In the genomic region with DNA sequence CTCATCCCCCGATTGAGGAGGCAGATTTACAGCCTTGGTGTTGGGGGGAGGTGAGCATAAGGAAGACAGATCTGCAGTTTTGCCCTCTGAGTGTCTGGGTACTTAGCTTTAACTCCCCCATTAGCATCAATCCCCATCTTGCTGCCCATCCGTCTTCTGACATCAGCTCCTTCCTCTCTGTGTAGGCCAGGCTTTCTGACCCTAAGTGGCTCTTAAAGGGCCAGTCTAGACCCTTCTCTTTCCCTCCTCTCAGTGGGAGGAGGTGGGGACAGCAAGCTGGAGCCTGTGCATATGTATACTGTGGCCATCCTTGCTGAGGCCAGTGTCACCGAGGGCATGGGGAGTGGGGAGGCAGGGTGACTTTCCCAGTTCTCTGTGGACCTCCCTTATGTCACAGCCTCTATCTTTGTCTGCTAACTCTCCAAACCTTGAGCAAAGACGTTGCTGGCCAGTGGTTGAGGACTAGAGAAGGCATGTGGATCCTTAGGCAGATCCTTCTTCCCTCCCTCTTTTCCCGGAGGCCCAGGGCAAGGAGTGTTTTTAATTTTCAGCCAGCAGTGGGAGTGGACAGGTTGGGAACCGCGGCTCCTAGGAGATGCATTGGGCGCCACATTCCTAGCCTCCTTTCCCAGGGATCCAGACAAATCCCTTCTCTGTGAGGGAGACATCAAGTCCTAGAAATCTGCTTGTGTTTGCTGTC, we compare ENCODE assay signal across 8 mouse cellular contexts. TPM values are rescaled to one million over a fixed set of nuclear protein-coding genes. Genes with fewer than 3 reads are reported as not detected.
DNase-seq lines count a peak whose midpoint lies in the region; ATAC-seq and TF ChIP-seq lines count a peak whose summit lies in the region.

No protein-coding gene starts in this region.

- 20% methylated on average over 8 of the region's 8 CpGs for WGBS in forebrain, embryonic 16.5 days
- 15% methylated on average over 8 of the region's 8 CpGs for WGBS in liver, embryonic 13.5 days (ENCODE audit: insufficient replicate concordance)

- H3K27me3 ChIP-seq in E14TG2a.4 (ENCODE audit: insufficient read depth, low read length), result peaks cover 63% of the 10 kb centered on the region
- 0 out of 2 replicates have a peak, but pooled peaks cover 3% of the 10 kb centered on the region for H3K27me3 ChIP-seq in forebrain, embryonic 16.5 days (replicated peaks; ENCODE audit: control insufficient read depth, insufficient read depth, low read length)
- H3K27me3 ChIP-seq in liver, embryonic 13.5 days, result peaks cover 58% of the 10 kb centered on the region

- peak overlapping the region; percentile 79 for H3K4me3 ChIP-seq in E14TG2a.4 (replicated peaks; ENCODE audit: low read length)
- H3K4me3 ChIP-seq in forebrain, embryonic 16.5 days (replicated peaks; ENCODE audit: low read length), result peak overlapping the region; percentile 50
- peak overlapping the region; percentile 61 for H3K4me3 ChIP-seq in liver, embryonic 13.5 days (replicated peaks)

- H3K9me3 ChIP-seq in E14TG2a.4 (ENCODE audit: low read length), result no peaks in the 10 kb centered on the region
- no peaks in the 10 kb centered on the region for H3K9me3 ChIP-seq in forebrain, embryonic 16.5 days (ENCODE audit: control insufficient read depth, low read length)
- H3K9me3 ChIP-seq in liver, embryonic 13.5 days (replicated peaks), result no peaks in the 10 kb centered on the region

- H3K4me1 ChIP-seq in E14TG2a.4 (replicated peaks; ENCODE audit: low read depth, low read length), result peaks cover 89% of the 10 kb centered on the region
- H3K4me1 ChIP-seq in forebrain, embryonic 16.5 days (replicated peaks; ENCODE audit: control insufficient read depth, insufficient read depth, low read length), result peaks cover 64% of the 10 kb centered on the region
- peaks cover 73% of the 10 kb centered on the region for H3K4me1 ChIP-seq in liver, embryonic 13.5 days (replicated peaks)

- peak overlapping the region; percentile 72 for H3K9ac ChIP-seq in forebrain, embryonic 16.5 days (replicated peaks; ENCODE audit: low read depth, low read length)
- H3K9ac ChIP-seq in liver, embryonic 13.5 days, result peak overlapping the region; percentile 60; the same call in 1 of the 2 replicates

- H3K4me2 ChIP-seq in forebrain, embryonic 16.5 days (ENCODE audit: low read length), result peak overlapping the region; percentile 69
- H3K4me2 ChIP-seq in liver, embryonic 13.5 days, result peak overlapping the region; percentile 86

- no peak for TF ChIP-seq CTCF in E14TG2a.4 (conservative IDR thresholded peaks at IDR 0.05; ENCODE audit: low read length)

- peaks cover 10% of the 10 kb centered on the region for H3K36me3 ChIP-seq in E14TG2a.4 (ENCODE audit: insufficient read depth, low read length)
- no peaks in the 10 kb centered on the region for H3K36me3 ChIP-seq in forebrain, embryonic 16.5 days (ENCODE audit: control insufficient read depth, insufficient read depth)
- H3K36me3 ChIP-seq in liver, embryonic 13.5 days, result peaks cover 12% of the 10 kb centered on the region

- no peak for ATAC-seq in forebrain, embryonic 16.5 days
- ATAC-seq in liver, embryonic 13.5 days (ENCODE audit: low read depth), result no peak

- DNase-seq in cerebellum, adult 11 months, result peak; percentile 30
- DNase-seq in cerebellum, adult 8-10 months, result no peak
- DNase-seq in liver, embryonic 13.5 days, result no peak
- DNase-seq in yolk sac, embryonic 10.5 days (ENCODE audit: low spot score), result peak; percentile 53
- DNase-seq in thymus, postnatal 10 days (ENCODE audit: low spot score in 2 of 2), result no peak
- no peak for DNase-seq in urinary bladder, postnatal 25 days (ENCODE audit: low spot score)

- peak overlapping the region; percentile 94 for H3K27ac ChIP-seq in forebrain, embryonic 16.5 days (ENCODE audit: low read length)
- H3K27ac ChIP-seq in liver, embryonic 13.5 days, result peak overlapping the region; percentile 70

RNA-seq across cellular contexts. Expression of gene Gpr84, which starts 6.3 kb away (rescaled TPM):
- 0.24 and 0.73 TPM in 2 replicates for polyA plus RNA-seq in forebrain, embryonic 16.5 days (2015; fragmentation: Nextera tagmentation; extraction: Ambion mirVana)
- polyA plus RNA-seq in liver, embryonic 13.5 days (2015; fragmentation: Nextera tagmentation; extraction: Ambion mirVana), result 0.28 and 0.29 TPM in 2 replicates

RNA-seq across cellular contexts. Expression of gene Copz1, which starts 31.6 kb away (rescaled TPM):
- 221 TPM in 2 replicates for polyA plus RNA-seq in forebrain, embryonic 16.5 days (2015; fragmentation: Nextera tagmentation; extraction: Ambion mirVana)
- 213 and 240 TPM in 2 replicates for polyA plus RNA-seq in liver, embryonic 13.5 days (2015; fragmentation: Nextera tagmentation; extraction: Ambion mirVana)

RNA-seq across cellular contexts. Expression of gene Zfp385a, which starts 35.8 kb away (rescaled TPM):
- polyA plus RNA-seq in forebrain, embryonic 16.5 days (2015; fragmentation: Nextera tagmentation; extraction: Ambion mirVana), result 12.2 and 13.1 TPM in 2 replicates
- 4.6 and 5.9 TPM in 2 replicates for polyA plus RNA-seq in liver, embryonic 13.5 days (2015; fragmentation: Nextera tagmentation; extraction: Ambion mirVana)

RNA-seq across cellular contexts. Expression of gene Nfe2, which starts 45.9 kb away (rescaled TPM):
- 0.30 and 0.39 TPM in 2 replicates for polyA plus RNA-seq in forebrain, embryonic 16.5 days (2015; fragmentation: Nextera tagmentation; extraction: Ambion mirVana)
- 171 and 185 TPM in 2 replicates for polyA plus RNA-seq in liver, embryonic 13.5 days (2015; fragmentation: Nextera tagmentation; extraction: Ambion mirVana)

Comparison
In these comparisons a context has a peak if more than half of its experiments do, and no peak if none do; other contexts are left out.
1. DNase-seq: peak in cerebellum, adult 11 months (single experiment) and yolk sac, embryonic 10.5 days (single experiment); none in cerebellum, adult 8-10 months (single experiment), liver, embryonic 13.5 days (single experiment), thymus, postnatal 10 days (0 of 2) and urinary bladder, postnatal 25 days (single experiment).
2. Peak in every context shown above with its lines, with median percentiles within 50 percentile points of each other: H3K4me3 ChIP-seq.